Mouse (Mus musculus): Measurements from ENCODE around the gene Gm10750. TPM values are rescaled to one million over a fixed set of nuclear protein-coding genes. Genes with fewer than 3 reads are reported as not detected.
"Not testable (repeated sequence)": the region's sequence is repeated elsewhere in the genome, so short reads cannot be mapped to it uniquely, and the experiment has no call there.

The Gm10750 gene
- not detected in 2 replicates for total RNA-seq (2014; rRNA removed)
- polyA plus RNA-seq (2015; fragmentation: Nextera tagmentation; extraction: Ambion mirVana) = not detected in 2 replicates

DNA sequence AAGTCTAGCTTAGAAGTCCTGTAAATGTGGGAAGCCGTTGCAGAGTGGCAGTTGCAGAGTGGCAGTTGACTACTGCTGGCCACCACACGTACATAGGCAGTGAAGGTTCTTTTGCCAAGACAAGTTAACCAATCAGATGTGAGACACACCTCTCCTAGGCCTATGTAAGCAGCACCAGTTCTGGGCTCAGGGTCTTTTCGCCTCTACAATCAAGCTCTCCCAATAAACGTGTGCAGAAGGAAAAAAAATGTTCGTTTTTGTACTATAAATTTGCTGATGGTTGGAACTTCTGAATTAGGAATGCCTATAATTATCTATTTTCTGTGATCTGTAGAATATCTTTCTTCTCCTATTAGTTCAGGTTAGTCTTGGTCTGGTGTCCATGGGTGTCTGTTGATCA, at the start of gene Gm10750:
TSS of gene Gm10750 (minus strand) at position 101 of the 400 bp plus-strand sequence.
- 85% methylated on average over 5 of the region's 5 CpGs for WGBS
- not testable (repeated sequence) for H3K9ac ChIP-seq

DNA sequence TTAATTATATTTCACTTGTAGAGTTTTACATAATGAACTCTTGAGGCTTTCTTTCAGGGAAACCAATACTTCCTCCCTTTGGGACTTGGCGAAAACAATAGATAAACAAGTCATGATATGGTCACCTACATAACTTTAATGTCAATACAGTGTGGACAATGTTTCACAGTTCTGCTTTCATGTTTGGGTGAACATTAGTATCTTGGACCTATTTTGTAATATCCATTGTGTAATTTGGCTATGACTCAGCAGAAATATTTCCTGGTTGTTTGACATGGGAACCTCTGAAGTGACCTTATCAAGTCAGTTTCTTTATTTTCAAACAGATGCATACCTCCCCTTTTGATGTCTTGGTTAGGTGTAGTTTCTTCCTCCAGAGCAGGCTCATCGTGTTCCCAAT, 12.2 kb downstream of the Gm10750 start:
- ATAC-seq = no peak
- Histone ChIP-seq H3K9me3 (ENCODE audit: low read length) (no peaks in the 10 kb centered on the region), H3K9ac (no peak overlapping the region), H3K27ac (ENCODE audit: low read depth, low read length) (no peak overlapping the region), H3K27me3 (ENCODE audit: insufficient read depth, low read length) (no peaks in the 10 kb centered on the region), H3K4me1 (ENCODE audit: insufficient read depth) (no peaks in the 10 kb centered on the region), H3K36me3 (ENCODE audit: insufficient read depth) (no peaks in the 10 kb centered on the region), H3K4me2 (ENCODE audit: low read depth) (no peak overlapping the region), H3K4me3 (ENCODE audit: low read depth, low read length) (no peak overlapping the region)
- TF ChIP-seq CTCF (IDR thresholded peaks at IDR 0.05; ENCODE audit: low read depth) = no peak
- DNase-seq = no peak
- 70% methylated on average over 2 of the region's 2 CpGs for WGBS

More for the DNA sequence above, at the start of gene Gm10750:
- not testable (repeated sequence) for H3K27ac ChIP-seq (ENCODE audit: low read depth, low read length); H3K4me3 ChIP-seq (ENCODE audit: low read depth, low read length); H3K27me3 ChIP-seq (ENCODE audit: insufficient read depth, low read length); H3K36me3 ChIP-seq (ENCODE audit: insufficient read depth); DNase-seq; ATAC-seq; H3K9me3 ChIP-seq (ENCODE audit: low read length); H3K4me1 ChIP-seq (ENCODE audit: insufficient read depth); H3K4me2 ChIP-seq (ENCODE audit: low read depth)

DNA sequence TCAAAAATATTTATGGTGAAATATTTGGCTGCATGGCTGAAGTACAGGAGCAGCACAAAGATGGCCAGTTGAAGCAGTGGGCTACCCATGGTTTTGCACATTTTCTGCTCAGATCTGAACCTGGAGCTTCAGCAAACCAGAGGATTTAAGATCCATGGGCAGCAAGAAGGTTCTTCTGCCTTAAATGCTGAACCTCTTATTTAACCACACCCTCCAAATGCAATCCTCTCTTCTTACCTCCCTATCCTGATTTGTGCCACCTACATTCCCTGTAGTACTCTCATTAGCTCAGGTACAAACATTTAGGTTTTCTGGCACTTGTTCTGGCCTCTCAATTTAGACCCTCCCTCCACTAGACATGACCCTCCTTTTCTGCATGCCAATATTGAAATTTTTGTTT, 13.9 kb downstream of the Gm10750 start, which contains the start of gene Gm1330:
TSS of gene Gm1330 (minus strand) at position 101 of the 400 bp plus-strand sequence.
- no peaks in the 10 kb centered on the region for H3K4me1 ChIP-seq (ENCODE audit: insufficient read depth)
- no peaks in the 10 kb centered on the region for H3K27me3 ChIP-seq (ENCODE audit: insufficient read depth, low read length)
- DNase-seq (no peak), ATAC-seq (no peak)
- no peak within 1 kb of the TSS for H3K4me2 ChIP-seq (ENCODE audit: low read depth)
- TF ChIP-seq CTCF (IDR thresholded peaks at IDR 0.05; ENCODE audit: low read depth) = no peak
- no peak within 1 kb of the TSS for H3K9ac ChIP-seq
- H3K4me3 ChIP-seq (ENCODE audit: low read depth, low read length) = no peak within 1 kb of the TSS
- no peaks in the 10 kb centered on the region for H3K9me3 ChIP-seq (ENCODE audit: low read length)
- no peaks in the 10 kb centered on the region for H3K36me3 ChIP-seq (ENCODE audit: insufficient read depth)
- H3K27ac ChIP-seq (ENCODE audit: low read depth, low read length) = no peak within 1 kb of the TSS

- Histone ChIP-seq H3K9ac (no peak overlapping the region), H3K9me3 (ENCODE audit: low read length) (no peaks in the 10 kb centered on the region), H3K4me1 (ENCODE audit: insufficient read depth) (no peaks in the 10 kb centered on the region), H3K27me3 (ENCODE audit: insufficient read depth, low read length) (no peaks in the 10 kb centered on the region), H3K36me3 (ENCODE audit: insufficient read depth) (no peaks in the 10 kb centered on the region), H3K27ac (ENCODE audit: low read depth, low read length) (no peak overlapping the region), H3K4me2 (ENCODE audit: low read depth) (no peak overlapping the region), H3K4me3 (ENCODE audit: low read depth, low read length) (no peak overlapping the region)
- DNase-seq = no peak
- TF ChIP-seq CTCF (IDR thresholded peaks at IDR 0.05; ENCODE audit: low read depth) = no peak
- WGBS = 88% methylated on average over 2 of the region's 2 CpGs
- no peak for ATAC-seq
Observed at GRCm38 (mm10) chr2:148995133-148995532, 21.9 kb downstream of the Gm10750 start.

Other genes with a start within 250 kb of the Gm10750 start
- gene Cst11, start 245.7 kb downstream of the Gm10750 start, total RNA-seq (2014; rRNA removed) = not detected in 2 replicates
- gene Cst11, start 245.7 kb downstream of the Gm10750 start, polyA plus RNA-seq (2015; fragmentation: Nextera tagmentation; extraction: Ambion mirVana) = not detected in 2 replicates
- not detected in 2 replicates for gene 8030411F24Rik, start 235.2 kb downstream of the Gm10750 start, total RNA-seq (2014; rRNA removed)
- not detected in 2 replicates for gene 8030411F24Rik, start 235.2 kb downstream of the Gm10750 start, polyA plus RNA-seq (2015; fragmentation: Nextera tagmentation; extraction: Ambion mirVana)
- not detected in 2 replicates for gene Cst12, start 227.9 kb downstream of the Gm10750 start, total RNA-seq (2014; rRNA removed)
- gene Cst12, start 227.9 kb downstream of the Gm10750 start, polyA plus RNA-seq (2015; fragmentation: Nextera tagmentation; extraction: Ambion mirVana) = not detected in 2 replicates
- not detected in 2 replicates for gene Cst8, start 218.5 kb downstream of the Gm10750 start, total RNA-seq (2014; rRNA removed)
- gene Cst8, start 218.5 kb downstream of the Gm10750 start, polyA plus RNA-seq (2015; fragmentation: Nextera tagmentation; extraction: Ambion mirVana) = not detected in 2 replicates
- not detected in 2 replicates for gene Cst13, start 197.2 kb downstream of the Gm10750 start, total RNA-seq (2014; rRNA removed)
- not detected in 2 replicates for gene Cst13, start 197.2 kb downstream of the Gm10750 start, polyA plus RNA-seq (2015; fragmentation: Nextera tagmentation; extraction: Ambion mirVana)
- not detected in 2 replicates for gene Cst9, start 182.1 kb downstream of the Gm10750 start, total RNA-seq (2014; rRNA removed)
- not detected in 2 replicates for gene Cst9, start 182.1 kb downstream of the Gm10750 start, polyA plus RNA-seq (2015; fragmentation: Nextera tagmentation; extraction: Ambion mirVana)
- gene 9230104L09Rik, start 152.2 kb downstream of the Gm10750 start, total RNA-seq (2014; rRNA removed) = 0.67 TPM in 1 of 2 replicates, not detected in the other
- not detected in 2 replicates for gene 9230104L09Rik, start 152.2 kb downstream of the Gm10750 start, polyA plus RNA-seq (2015; fragmentation: Nextera tagmentation; extraction: Ambion mirVana)
- 495 and 652 TPM in 2 replicates for gene Cst3, start 141.5 kb downstream of the Gm10750 start, total RNA-seq (2014; rRNA removed)
- gene Cst3, start 141.5 kb downstream of the Gm10750 start, polyA plus RNA-seq (2015; fragmentation: Nextera tagmentation; extraction: Ambion mirVana) = 1,133 and 1,187 TPM in 2 replicates
- gene Gm1330, start 14.0 kb downstream of the Gm10750 start, total RNA-seq (2014; rRNA removed) = not detected in 2 replicates
- not detected in 2 replicates for gene Gm1330, start 14.0 kb downstream of the Gm10750 start, polyA plus RNA-seq (2015; fragmentation: Nextera tagmentation; extraction: Ambion mirVana)